Comparison of ENCODE assay signal across 17 mouse cellular contexts in the genomic region with DNA sequence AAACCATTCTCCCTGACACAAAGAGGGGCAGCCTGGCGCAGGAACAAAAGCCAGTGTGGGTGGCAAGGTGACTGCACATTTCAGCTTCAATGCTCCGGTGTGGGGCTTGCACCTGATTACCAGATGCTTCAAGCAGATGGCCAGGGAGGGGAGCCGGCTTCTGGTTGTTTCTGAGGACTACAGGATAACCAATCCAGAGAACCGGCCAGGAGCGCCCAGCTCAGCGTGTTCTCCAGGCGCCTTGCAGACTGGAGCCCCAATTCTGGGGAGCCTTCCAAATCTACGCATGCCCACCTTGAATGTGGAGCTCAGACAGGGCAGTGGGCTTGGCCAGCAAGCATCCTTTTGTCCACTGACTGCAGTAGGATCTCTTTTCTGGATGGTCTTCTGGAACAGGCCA.
A peak's percentile ranks its signal among the peaks of the same experiment; 100 is the strongest.
DNase-seq lines count a peak whose midpoint lies in the region; ATAC-seq lines count a peak whose summit lies in the region.
"Had no signal": no experiment of that assay in that cellular context is flagged by ENCODE, and none has a peak within 500 bp of the region (broad histone marks: within the 10 kb centered on the region; RNA-seq: fewer than 3 reads in every experiment).

No protein-coding gene starts in this region.

- H3K27ac ChIP-seq in forebrain, embryonic 11.5 days (ENCODE audit: low read depth, low read length): no peak overlapping the region
- no peak overlapping the region for H3K27ac ChIP-seq in forebrain, embryonic 16.5 days (ENCODE audit: low read length)
- no peak overlapping the region for H3K27ac ChIP-seq in intestine, embryonic 16.5 days (ENCODE audit: low read length)
- H3K27ac ChIP-seq: embryonic facial prominence, embryonic 10.5 days; heart, embryonic 10.5 days; intestine, embryonic 15.5 days; limb, embryonic 13.5 days; liver, embryonic 15.5 days had no signal

- no peak overlapping the region for H3K9ac ChIP-seq in forebrain, embryonic 11.5 days (ENCODE audit: low read length)
- no peak overlapping the region for H3K9ac ChIP-seq in forebrain, embryonic 16.5 days (replicated peaks; ENCODE audit: low read depth, low read length)
- H3K9ac ChIP-seq in intestine, embryonic 16.5 days (ENCODE audit: low read depth, low read length): no peak overlapping the region
- H3K9ac ChIP-seq: intestine, embryonic 15.5 days; limb, embryonic 13.5 days; liver, embryonic 15.5 days had no signal

- no peaks in the 10 kb centered on the region for H3K36me3 ChIP-seq in forebrain, embryonic 11.5 days (ENCODE audit: control insufficient read depth, insufficient read depth, low read length)
- H3K36me3 ChIP-seq in forebrain, embryonic 16.5 days (ENCODE audit: control insufficient read depth, insufficient read depth): no peaks in the 10 kb centered on the region
- H3K36me3 ChIP-seq in intestine, embryonic 16.5 days (ENCODE audit: control insufficient read depth, insufficient read depth, low read length): no peaks in the 10 kb centered on the region
- H3K36me3 ChIP-seq: embryonic facial prominence, embryonic 10.5 days; heart, embryonic 10.5 days; intestine, embryonic 15.5 days; limb, embryonic 13.5 days; liver, embryonic 15.5 days had no signal

- no peaks in the 10 kb centered on the region for H3K9me3 ChIP-seq in forebrain, embryonic 11.5 days (ENCODE audit: control insufficient read depth, low read length)
- H3K9me3 ChIP-seq in forebrain, embryonic 16.5 days (ENCODE audit: control insufficient read depth, low read length): no peaks in the 10 kb centered on the region
- H3K9me3 ChIP-seq in intestine, embryonic 16.5 days (ENCODE audit: control insufficient read depth, low read length): no peaks in the 10 kb centered on the region
- H3K9me3 ChIP-seq: embryonic facial prominence, embryonic 10.5 days; heart, embryonic 10.5 days; intestine, embryonic 15.5 days; limb, embryonic 13.5 days; liver, embryonic 15.5 days had no signal

- WGBS in forebrain, embryonic 11.5 days: 83% methylated on average over 8 of the region's 8 CpGs
- 61% methylated on average over 8 of the region's 8 CpGs for WGBS in forebrain, embryonic 16.5 days
- WGBS in intestine, embryonic 16.5 days: 87% methylated on average over 8 of the region's 8 CpGs

- peak; percentile 34 for DNase-seq in forebrain, embryonic 11.5 days (ENCODE audit: low spot score)
- DNase-seq in left cerebral cortex, postnatal 4 days: peak; percentile 81
- DNase-seq in left cerebral cortex, adult 18-20 months (ENCODE audit: low spot score in 2 of 2): no peak
- peak; percentile 80 to 86 for DNase-seq in cerebellum, adult 18-20 months
- DNase-seq in cerebellum, postnatal 36 days: peak; percentile 72 to 78
- DNase-seq in ovary, postnatal 14 days (ENCODE audit: low spot score): no peak
- DNase-seq: gastrocnemius, postnatal 36 days; heart, postnatal 14 days; thymus, adult 18-20 months had no signal

- no peak overlapping the region for H3K4me3 ChIP-seq in forebrain, embryonic 11.5 days (ENCODE audit: low read depth, low read length)
- H3K4me3 ChIP-seq in forebrain, embryonic 16.5 days (replicated peaks; ENCODE audit: low read length): no peak overlapping the region
- no peak overlapping the region for H3K4me3 ChIP-seq in intestine, embryonic 16.5 days (ENCODE audit: low read length)
- H3K4me3 ChIP-seq: embryonic facial prominence, embryonic 10.5 days; heart, embryonic 10.5 days; intestine, embryonic 15.5 days; limb, embryonic 13.5 days; liver, embryonic 15.5 days had no signal

- no peak for ATAC-seq in forebrain, embryonic 11.5 days (replicated peaks; ENCODE audit: low FRiP score)
- ATAC-seq in forebrain, embryonic 16.5 days: no peak
- no peak for ATAC-seq in intestine, embryonic 16.5 days
- ATAC-seq: intestine, embryonic 15.5 days; lung, postnatal 0 days had no signal

- H3K27me3 ChIP-seq in forebrain, embryonic 11.5 days (ENCODE audit: control insufficient read depth, insufficient read depth, low read length): no peaks in the 10 kb centered on the region
- H3K27me3 ChIP-seq in forebrain, embryonic 16.5 days (replicated peaks; ENCODE audit: control insufficient read depth, insufficient read depth, low read length): no peaks in the 10 kb centered on the region
- no peaks in the 10 kb centered on the region for H3K27me3 ChIP-seq in intestine, embryonic 16.5 days (replicated peaks; ENCODE audit: control insufficient read depth, insufficient read depth, low read length)
- H3K27me3 ChIP-seq: intestine, embryonic 15.5 days; limb, embryonic 13.5 days; liver, embryonic 15.5 days had no signal

- H3K4me1 ChIP-seq in forebrain, embryonic 11.5 days (replicated peaks; ENCODE audit: control insufficient read depth, insufficient read depth, low read length): no peaks in the 10 kb centered on the region; the same call in 1 of the 2 replicates
- peaks cover 43% of the 10 kb centered on the region for H3K4me1 ChIP-seq in forebrain, embryonic 16.5 days (replicated peaks; ENCODE audit: control insufficient read depth, insufficient read depth, low read length)
- no peaks in the 10 kb centered on the region for H3K4me1 ChIP-seq in intestine, embryonic 16.5 days (ENCODE audit: control insufficient read depth, insufficient read depth, low read length)
- H3K4me1 ChIP-seq: intestine, embryonic 15.5 days; liver, embryonic 15.5 days had no signal

- H3K4me2 ChIP-seq in forebrain, embryonic 11.5 days (ENCODE audit: low read depth, low read length, severe bottlenecking): no peak overlapping the region
- no peak overlapping the region for H3K4me2 ChIP-seq in forebrain, embryonic 16.5 days (ENCODE audit: low read length)
- no peak overlapping the region for H3K4me2 ChIP-seq in intestine, embryonic 16.5 days (ENCODE audit: low read depth, low read length)
- H3K4me2 ChIP-seq: intestine, embryonic 15.5 days; limb, embryonic 13.5 days; liver, embryonic 15.5 days had no signal

- intact Hi-C loops in left cerebral cortex, postnatal 4 days (cut with DNase I): no loop called here

Comparison
In these comparisons a context has a peak if more than half of its experiments do, and no peak if none do; other contexts are left out.
1. DNase-seq: peak in forebrain, embryonic 11.5 days (single experiment), left cerebral cortex, postnatal 4 days (single experiment), cerebellum, adult 18-20 months (2 of 2) and cerebellum, postnatal 36 days (2 of 2); none in left cerebral cortex, adult 18-20 months (0 of 2) and ovary, postnatal 14 days (single experiment).